Mouse (Mus musculus): ENCODE results near the gene Fhit. TPM values are rescaled to one million over a fixed set of nuclear protein-coding genes. Genes with fewer than 3 reads are reported as not detected.

Gene Fhit
- polyA plus RNA-seq, 1 experiment from 2014 or later, result 3.6 TPM

- Histone ChIP-seq H3K4me1 (ENCODE audit: control insufficient read depth, insufficient read depth, low read length) (no peaks in the 10 kb centered on the region), H3K4me2 (ENCODE audit: low read depth, low read length) (no peak overlapping the region), H3K36me3 (ENCODE audit: control insufficient read depth, insufficient read depth) (no peaks in the 10 kb centered on the region), H3K9me3 (replicated peaks; ENCODE audit: control insufficient read depth, low read length) (no peaks in the 10 kb centered on the region), H3K9ac (ENCODE audit: low read length) (no peak overlapping the region), H3K4me3 (ENCODE audit: low read length) (no peak overlapping the region), H3K27ac (ENCODE audit: low read length) (no peak overlapping the region), H3K27me3 (ENCODE audit: control insufficient read depth, insufficient read depth, low read length) (no peaks in the 10 kb centered on the region)
- 72% methylated on average over 3 of the region's 3 CpGs for WGBS
- no peak for ATAC-seq (replicated peaks; ENCODE audit: extremely low read depth, insufficient read depth, low FRiP score)
Measured at GRCm38 (mm10) chr14:10423499-10423898, 738.3 kb downstream of the Fhit start.

GRCm38 (mm10) chr14:10422261-10422660 lies 739.6 kb downstream of the Fhit start:
- no peaks in the 10 kb centered on the region for H3K36me3 ChIP-seq (ENCODE audit: control insufficient read depth, insufficient read depth)
- H3K27me3 ChIP-seq (ENCODE audit: control insufficient read depth, insufficient read depth, low read length), result no peaks in the 10 kb centered on the region
- ATAC-seq (replicated peaks; ENCODE audit: extremely low read depth, insufficient read depth, low FRiP score), result no peak
- no peaks in the 10 kb centered on the region for H3K9me3 ChIP-seq (replicated peaks; ENCODE audit: control insufficient read depth, low read length)
- no peak overlapping the region for H3K9ac ChIP-seq (ENCODE audit: low read length)
- H3K4me2 ChIP-seq (ENCODE audit: low read depth, low read length), result no peak overlapping the region
- WGBS, result 58% methylated on average over 1 of the region's 1 CpGs
- no peaks in the 10 kb centered on the region for H3K4me1 ChIP-seq (ENCODE audit: control insufficient read depth, insufficient read depth, low read length)
- H3K4me3 ChIP-seq (ENCODE audit: low read length), result no peak overlapping the region
- H3K27ac ChIP-seq (ENCODE audit: low read length), result no peak overlapping the region

GRCm38 (mm10) chr14:10415068-10415467 lies 746.8 kb downstream of the Fhit start:
- no peak overlapping the region for H3K4me3 ChIP-seq (ENCODE audit: low read length)
- H3K9ac ChIP-seq (ENCODE audit: low read length), result no peak overlapping the region
- H3K9me3 ChIP-seq (replicated peaks; ENCODE audit: control insufficient read depth, low read length), result no peaks in the 10 kb centered on the region
- no peak overlapping the region for H3K4me2 ChIP-seq (ENCODE audit: low read depth, low read length)
- no peaks in the 10 kb centered on the region for H3K27me3 ChIP-seq (ENCODE audit: control insufficient read depth, insufficient read depth, low read length)
- H3K4me1 ChIP-seq (ENCODE audit: control insufficient read depth, insufficient read depth, low read length), result no peaks in the 10 kb centered on the region
- H3K27ac ChIP-seq (ENCODE audit: low read length), result no peak overlapping the region
- H3K36me3 ChIP-seq (ENCODE audit: control insufficient read depth, insufficient read depth), result no peaks in the 10 kb centered on the region
- 79% methylated on average over 5 of the region's 5 CpGs for WGBS
- ATAC-seq (replicated peaks; ENCODE audit: extremely low read depth, insufficient read depth, low FRiP score), result no peak

DNA sequence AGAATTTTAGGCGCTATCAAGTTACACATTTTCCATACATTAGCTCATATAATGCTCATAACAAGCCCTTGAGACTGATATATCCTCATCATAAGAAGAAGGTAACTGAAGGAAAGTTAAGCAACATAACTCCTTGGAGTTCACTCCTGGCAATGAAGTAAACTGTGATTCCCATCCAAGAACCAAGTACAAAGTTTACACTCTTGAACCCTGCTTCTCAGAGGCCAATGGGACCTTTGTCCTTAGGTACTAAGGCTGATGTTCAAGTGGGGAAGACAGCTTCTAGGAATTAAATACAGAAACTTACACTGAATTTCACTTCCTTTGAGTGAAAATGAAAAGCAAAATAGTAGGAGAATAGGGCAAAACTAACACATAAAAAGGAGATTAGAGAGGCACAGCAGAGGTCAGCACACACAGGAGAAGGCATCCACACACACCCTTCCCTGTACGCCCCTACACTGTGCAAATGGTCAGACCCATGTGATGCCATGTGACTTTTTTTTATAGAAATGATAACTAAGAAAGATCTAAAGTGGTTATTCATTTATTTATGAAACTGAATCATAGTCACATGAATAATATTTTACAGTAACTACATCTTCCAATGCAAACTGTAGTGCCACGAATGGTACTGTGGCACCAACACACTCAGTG lies 752.4 kb downstream of the Fhit start:
- no peak overlapping the region for H3K4me2 ChIP-seq (ENCODE audit: low read depth, low read length)
- WGBS, result 83% methylated on average over 3 of the region's 3 CpGs
- no peak overlapping the region for H3K4me3 ChIP-seq (ENCODE audit: low read length)
- H3K9ac ChIP-seq (ENCODE audit: low read length), result no peak overlapping the region
- no peak for ATAC-seq (replicated peaks; ENCODE audit: extremely low read depth, insufficient read depth, low FRiP score)
- H3K4me1 ChIP-seq (ENCODE audit: control insufficient read depth, insufficient read depth, low read length), result no peaks in the 10 kb centered on the region
- no peak overlapping the region for H3K27ac ChIP-seq (ENCODE audit: low read length)
- H3K27me3 ChIP-seq (ENCODE audit: control insufficient read depth, insufficient read depth, low read length), result no peaks in the 10 kb centered on the region
- H3K36me3 ChIP-seq (ENCODE audit: control insufficient read depth, insufficient read depth), result no peaks in the 10 kb centered on the region
- H3K9me3 ChIP-seq (replicated peaks; ENCODE audit: control insufficient read depth, low read length), result no peaks in the 10 kb centered on the region; the same call in 1 of the 2 replicates

DNA sequence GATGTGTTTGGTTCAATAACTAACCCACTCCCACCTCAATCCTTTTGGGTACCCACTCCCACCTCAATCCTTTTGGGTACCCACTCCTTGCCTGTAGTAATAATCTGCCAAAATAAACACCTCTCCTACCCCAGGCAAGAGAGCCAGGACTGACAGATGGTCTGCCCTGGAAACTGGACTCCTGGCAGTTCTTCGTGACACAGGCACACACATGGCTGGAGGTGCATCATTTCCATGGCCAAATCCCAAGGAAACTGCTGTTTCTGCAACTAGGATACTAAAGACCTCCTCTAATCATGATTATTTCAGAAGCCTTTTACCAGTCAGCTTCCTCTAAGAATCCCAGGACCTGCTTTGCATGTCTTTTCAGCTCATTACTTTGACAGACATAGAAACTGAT lies 756.5 kb downstream of the Fhit start:
- no peaks in the 10 kb centered on the region for H3K27me3 ChIP-seq (ENCODE audit: control insufficient read depth, insufficient read depth, low read length)
- H3K27ac ChIP-seq (ENCODE audit: low read length), result no peak overlapping the region
- no peaks in the 10 kb centered on the region; the same call in 1 of the 2 replicates for H3K9me3 ChIP-seq (replicated peaks; ENCODE audit: control insufficient read depth, low read length)
- no peak for ATAC-seq (replicated peaks; ENCODE audit: extremely low read depth, insufficient read depth, low FRiP score)
- H3K36me3 ChIP-seq (ENCODE audit: control insufficient read depth, insufficient read depth), result no peaks in the 10 kb centered on the region
- H3K4me2 ChIP-seq (ENCODE audit: low read depth, low read length), result no peak overlapping the region
- H3K4me1 ChIP-seq (ENCODE audit: control insufficient read depth, insufficient read depth, low read length), result no peaks in the 10 kb centered on the region
- 73% methylated on average over 1 of the region's 1 CpGs for WGBS
- H3K9ac ChIP-seq (ENCODE audit: low read length), result no peak overlapping the region
- no peak overlapping the region for H3K4me3 ChIP-seq (ENCODE audit: low read length)

DNA sequence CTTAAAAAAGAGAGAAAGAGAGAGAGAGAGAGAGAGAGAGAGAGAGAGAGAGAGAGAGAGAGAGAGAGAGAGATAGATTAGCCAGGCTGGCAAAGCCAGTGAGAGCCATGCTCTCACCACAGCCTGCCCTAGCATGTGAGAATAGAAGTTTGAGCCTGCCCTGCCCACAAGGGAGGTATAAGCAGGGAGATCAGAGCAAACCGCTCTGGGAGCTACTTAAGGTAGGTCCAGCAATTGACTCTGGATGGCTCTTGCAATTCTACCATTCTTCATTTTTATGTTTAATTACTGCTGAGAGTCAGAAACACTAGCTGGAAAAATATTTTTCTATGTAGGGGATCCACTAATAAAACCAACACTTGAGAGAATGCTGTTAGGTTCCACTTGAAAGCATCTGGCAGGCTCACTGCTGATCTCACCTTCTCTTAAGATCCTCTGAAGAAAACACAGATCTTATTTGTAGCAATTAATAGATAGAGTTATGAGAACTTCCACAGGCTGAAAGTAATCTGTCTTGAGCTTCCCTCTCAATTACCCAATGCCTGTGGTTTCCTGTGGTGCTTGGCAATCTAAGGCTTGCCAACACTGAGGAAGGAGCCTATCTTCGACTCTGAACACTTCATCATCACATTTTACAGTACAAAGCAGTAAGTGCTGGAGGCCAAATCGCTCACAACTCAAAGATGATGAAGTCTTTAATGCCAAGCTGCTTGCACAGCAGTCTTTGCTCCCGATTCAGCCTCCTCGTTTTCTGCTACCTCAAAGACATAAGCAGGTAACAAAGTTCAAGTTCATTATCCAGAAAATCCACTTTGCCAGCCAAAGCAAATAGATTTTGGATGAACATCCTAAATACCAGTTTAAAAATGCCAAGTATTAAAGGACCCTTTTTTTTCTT lies 793.8 kb downstream of the Fhit start:
- H3K27ac ChIP-seq (ENCODE audit: low read length), result no peak overlapping the region
- no peak overlapping the region for H3K4me2 ChIP-seq (ENCODE audit: low read depth, low read length)
- H3K36me3 ChIP-seq (ENCODE audit: control insufficient read depth, insufficient read depth), result no peaks in the 10 kb centered on the region
- WGBS, result 59% methylated on average over 5 of the region's 5 CpGs
- H3K27me3 ChIP-seq (ENCODE audit: control insufficient read depth, insufficient read depth, low read length), result no peaks in the 10 kb centered on the region
- H3K9ac ChIP-seq (ENCODE audit: low read length), result no peak overlapping the region
- ATAC-seq (replicated peaks; ENCODE audit: extremely low read depth, insufficient read depth, low FRiP score), result no peak
- no peak overlapping the region for H3K4me3 ChIP-seq (ENCODE audit: low read length)
- H3K4me1 ChIP-seq (ENCODE audit: control insufficient read depth, insufficient read depth, low read length), result no peaks in the 10 kb centered on the region
- no peaks in the 10 kb centered on the region for H3K9me3 ChIP-seq (replicated peaks; ENCODE audit: control insufficient read depth, low read length)

DNA sequence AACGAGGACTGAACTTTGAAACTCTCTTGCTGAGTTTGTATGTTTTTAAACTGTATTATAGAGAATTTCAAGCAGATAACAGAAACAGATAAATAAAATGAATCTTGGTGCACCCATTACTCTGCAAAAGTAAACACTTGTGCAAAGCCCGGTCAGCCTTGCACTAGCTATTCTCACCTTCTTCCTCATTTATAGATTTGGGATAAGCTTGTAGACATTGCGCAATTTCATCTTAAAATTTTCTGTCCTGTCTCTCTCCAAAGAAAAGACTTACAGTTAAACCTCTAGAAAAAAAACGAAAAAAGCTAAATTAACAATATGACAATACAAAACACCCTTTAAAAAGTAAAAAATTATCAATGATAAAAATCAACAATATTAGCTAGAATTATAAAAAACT lies 795.0 kb downstream of the Fhit start:
- ATAC-seq (replicated peaks; ENCODE audit: extremely low read depth, insufficient read depth, low FRiP score), result no peak
- WGBS, result 79% methylated on average over 4 of the region's 4 CpGs
- Histone ChIP-seq H3K4me2 (ENCODE audit: low read depth, low read length) (no peak overlapping the region), H3K9ac (ENCODE audit: low read length) (no peak overlapping the region), H3K4me1 (ENCODE audit: control insufficient read depth, insufficient read depth, low read length) (no peaks in the 10 kb centered on the region), H3K27me3 (ENCODE audit: control insufficient read depth, insufficient read depth, low read length) (no peaks in the 10 kb centered on the region), H3K4me3 (ENCODE audit: low read length) (no peak overlapping the region), H3K9me3 (replicated peaks; ENCODE audit: control insufficient read depth, low read length) (no peaks in the 10 kb centered on the region), H3K27ac (ENCODE audit: low read length) (no peak overlapping the region), H3K36me3 (ENCODE audit: control insufficient read depth, insufficient read depth) (no peaks in the 10 kb centered on the region)

- no peak for ATAC-seq (replicated peaks; ENCODE audit: extremely low read depth, insufficient read depth, low FRiP score)
- WGBS, result 75% methylated on average over 6 of the region's 6 CpGs
- no peaks in the 10 kb centered on the region for H3K27me3 ChIP-seq (ENCODE audit: control insufficient read depth, insufficient read depth, low read length)
- no peak overlapping the region for H3K27ac ChIP-seq (ENCODE audit: low read length)
- H3K4me2 ChIP-seq (ENCODE audit: low read depth, low read length), result no peak overlapping the region
- H3K9me3 ChIP-seq (replicated peaks; ENCODE audit: control insufficient read depth, low read length), result no peaks in the 10 kb centered on the region
- H3K4me3 ChIP-seq (ENCODE audit: low read length), result no peak overlapping the region
- H3K36me3 ChIP-seq (ENCODE audit: control insufficient read depth, insufficient read depth), result no peaks in the 10 kb centered on the region
- no peak overlapping the region for H3K9ac ChIP-seq (ENCODE audit: low read length)
- no peaks in the 10 kb centered on the region for H3K4me1 ChIP-seq (ENCODE audit: control insufficient read depth, insufficient read depth, low read length)
Measured at GRCm38 (mm10) chr14:10364281-10364680, 797.6 kb downstream of the Fhit start.

GRCm38 (mm10) chr14:10363306-10363705 lies 798.5 kb downstream of the Fhit start:
- H3K27ac ChIP-seq (ENCODE audit: low read length), result no peak overlapping the region
- H3K27me3 ChIP-seq (ENCODE audit: control insufficient read depth, insufficient read depth, low read length), result no peaks in the 10 kb centered on the region
- no peaks in the 10 kb centered on the region for H3K4me1 ChIP-seq (ENCODE audit: control insufficient read depth, insufficient read depth, low read length)
- no peak overlapping the region for H3K9ac ChIP-seq (ENCODE audit: low read length)
- no peaks in the 10 kb centered on the region for H3K36me3 ChIP-seq (ENCODE audit: control insufficient read depth, insufficient read depth)
- no peak overlapping the region for H3K4me2 ChIP-seq (ENCODE audit: low read depth, low read length)
- no peaks in the 10 kb centered on the region for H3K9me3 ChIP-seq (replicated peaks; ENCODE audit: control insufficient read depth, low read length)
- no peak overlapping the region for H3K4me3 ChIP-seq (ENCODE audit: low read length)
- WGBS, result 60% methylated on average over 1 of the region's 1 CpGs
- no peak for ATAC-seq (replicated peaks; ENCODE audit: extremely low read depth, insufficient read depth, low FRiP score)

Data from heart, embryonic 16.5 days (tissue).